Mouse (Mus musculus) CH12.LX (cell line): ENCODE results near the gene 1700008O03Rik. TPM values are rescaled to one million over a fixed set of nuclear protein-coding genes. Genes with fewer than 3 reads are reported as not detected.

Experiments used
- DNase-seq: peaks from one replicate; pipeline ENCODE4 v3.0.0-alpha.2; 2013; ENCODE audit errors: extremely low read depth
- H3K27ac ChIP-seq: 2 replicates; pipeline ENCODE4 v1.5.1; 2012; ENCODE audit warnings: low read depth, mild to moderate bottlenecking, control low read depth, moderate library complexity; ENCODE audit not compliant: insufficient read depth
- H3K27me3 ChIP-seq: replicated peaks from 2 replicates; pipeline ENCODE3; 2012; ENCODE audit warnings: inconsistent platforms
- H3K36me3 ChIP-seq, 2 experiments: replicated peaks in 1 of 2; 2 replicates each; pipeline versions ENCODE3 to v1.6.1; 2012; ENCODE audit warnings: inconsistent platforms in 1 of 2, low read length in 1 of 2, mild to moderate bottlenecking in 1 of 2, mixed read lengths in 1 of 2, moderate library complexity in 1 of 2; ENCODE audit not compliant: control insufficient read depth in 1 of 2, insufficient read depth in 1 of 2
- H3K4me1 ChIP-seq, 2 experiments: 2 replicates each; pipeline ENCODE4 v1.6.1; 2012; ENCODE audit warnings: inconsistent platforms in 1 of 2, moderate library complexity in 1 of 2; ENCODE audit not compliant: insufficient read depth in 2 of 2, control insufficient read depth in 1 of 2
- H3K4me2 ChIP-seq: 2 replicates; pipeline ENCODE4 v1.6.1; 2012; ENCODE audit warnings: low read depth, mild to moderate bottlenecking, control low read depth; ENCODE audit not compliant: poor library complexity, insufficient read depth, severe bottlenecking
- H3K4me3 ChIP-seq, 3 experiments: fragments of 150-350 bp in 1 of 3; sonication (generic) in 1 of 3; replicated peaks in 1 of 3; 2 replicates each; pipeline versions ENCODE3 to v1.5.1; 2011 to 2012; ENCODE audit warnings: low read depth in 2 of 3, low read length in 2 of 3, mild to moderate bottlenecking in 2 of 3, moderate library complexity in 2 of 3, control low read depth in 1 of 3, improper control_type of control experiment in 1 of 3, inconsistent platforms in 1 of 3, mixed read lengths in 1 of 3; ENCODE audit not compliant: poor library complexity in 1 of 3
- H3K79me2 ChIP-seq: replicated peaks from 2 replicates; pipeline ENCODE4 v1.6.1; 2012; ENCODE audit warnings: mild to moderate bottlenecking, moderate library complexity; ENCODE audit not compliant: control insufficient read depth, poor library complexity, insufficient read depth, severe bottlenecking; ENCODE audit errors: extremely low read depth
- H3K9ac ChIP-seq: 2 replicates; pipeline ENCODE4 v1.6.1; 2012; ENCODE audit warnings: low read depth, mild to moderate bottlenecking, control low read depth, moderate library complexity; ENCODE audit not compliant: insufficient read depth
- H3K9me3 ChIP-seq: replicated peaks from 2 replicates; pipeline ENCODE3; 2012; ENCODE audit warnings: low read length, inconsistent platforms, mixed read lengths
- CHD1 ChIP-seq: IDR thresholded peaks from 2 replicates; pipeline ENCODE4 v1.6.1; 2012; ENCODE audit warnings: low read depth, low read length, improper control_type of control experiment, inconsistent platforms
- CTCF ChIP-seq, 2 experiments: IDR thresholded peaks in 1 of 2; conservative IDR thresholded peaks in 1 of 2; 2 replicates each; pipeline ENCODE4 v1.5.1; 2011 to 2012; ENCODE audit warnings: low read depth in 2 of 2, low read length in 2 of 2, improper control_type of control experiment in 1 of 2, inconsistent platforms in 1 of 2, mild to moderate bottlenecking in 1 of 2, moderate library complexity in 1 of 2
- E2F4 ChIP-seq: IDR thresholded peaks from 2 replicates; pipeline ENCODE4 v1.6.1; 2011; ENCODE audit warnings: low read depth, low read length, improper control_type of control experiment; ENCODE audit not compliant: insufficient replicate concordance
- ETS1 ChIP-seq: conservative IDR thresholded peaks from 2 replicates; pipeline ENCODE4 v1.6.1; 2012; ENCODE audit warnings: low read depth, mild to moderate bottlenecking, inconsistent platforms, low read length, improper control_type of control experiment, moderate library complexity
- HCFC1 ChIP-seq: IDR thresholded peaks from 2 replicates; pipeline ENCODE4 v1.6.1; 2012; ENCODE audit warnings: low read depth, mild to moderate bottlenecking, inconsistent platforms, low read length, improper control_type of control experiment
- IRF4 ChIP-seq: IDR thresholded peaks from 2 replicates; pipeline ENCODE4 v1.6.1; 2014; ENCODE audit warnings: low read depth, mild to moderate bottlenecking, inconsistent platforms, low read length, improper control_type of control experiment
- JUN ChIP-seq: IDR thresholded peaks from 2 replicates; pipeline ENCODE4 v1.6.1; 2011; ENCODE audit warnings: low read depth, mild to moderate bottlenecking, low read length, improper control_type of control experiment, moderate library complexity; ENCODE audit not compliant: insufficient read depth
- MAFK ChIP-seq: IDR thresholded peaks from 2 replicates; pipeline ENCODE4 v1.6.1; 2011; ENCODE audit warnings: low read length, improper control_type of control experiment; ENCODE audit not compliant: insufficient replicate concordance
- MAZ ChIP-seq: IDR thresholded peaks from 2 replicates; pipeline ENCODE4 v1.6.1; 2012; ENCODE audit warnings: low read depth, mild to moderate bottlenecking, inconsistent platforms, low read length, improper control_type of control experiment, moderate library complexity
- MXI1 ChIP-seq: IDR thresholded peaks from 2 replicates; pipeline ENCODE4 v1.6.1; 2011; ENCODE audit warnings: mild to moderate bottlenecking, low read depth, low read length, improper control_type of control experiment
- RCOR1 ChIP-seq: conservative IDR thresholded peaks from 2 replicates; pipeline ENCODE4 v1.6.1; 2012; ENCODE audit warnings: low read depth, mild to moderate bottlenecking, inconsistent platforms, low read length, improper control_type of control experiment
- SMC3 ChIP-seq: IDR thresholded peaks from 2 replicates; pipeline ENCODE4 v1.6.1; 2011; ENCODE audit warnings: low read depth, low read length, improper control_type of control experiment
- UBTF ChIP-seq: IDR thresholded peaks from 2 replicates; pipeline ENCODE4 v1.6.1; 2012; ENCODE audit warnings: low read depth, mild to moderate bottlenecking, inconsistent platforms, low read length, improper control_type of control experiment, moderate library complexity
- ZC3H11A ChIP-seq: IDR thresholded peaks from 2 replicates; pipeline ENCODE4 v1.6.1; 2012; ENCODE audit warnings: low read depth, mild to moderate bottlenecking, inconsistent platforms, low read length, improper control_type of control experiment
- dilution Hi-C: fragments of 300-500 bp; cut with MboI; formaldehyde crosslinking; loops from 2 replicates; pipeline ENCODE4 v1.14.3; 2020; ENCODE audit warnings: low sequenced_read_pairs; ENCODE audit not compliant: extremely low pct_unique_long_range_greater_than_20kb, extremely low pct_ligation_motif_present
- in situ Hi-C: fragments of 300-500 bp; cut with MboI; formaldehyde crosslinking; loops from 3 replicates; pipeline ENCODE4 v1.14.3; 2019; ENCODE audit warnings: low sequenced_read_pairs, low pct_ligation_motif_present, low pct_unique_long_range_greater_than_20kb, mixed read lengths
- polyA plus RNA-seq: library from polyadenylated mRNA; unstranded; fragments of >175 nt; gene quantifications from 2 replicates; pipeline ENCODE4 v1.2.1, GENCODE M21; 2012; ENCODE audit warnings: low read depth; ENCODE audit not compliant: insufficient read length
- total RNA-seq, 2 experiments: library from RNA; depleted of rRNA; stranded (reverse); fragments of 300-350 nt in 1 of 2; fragments of >200 nt in 1 of 2; gene quantifications; 2 replicates each; pipeline ENCODE4 v1.2.3; 2012 to 2014

The 1700008O03Rik gene
- total and polyA plus RNA-seq, 3 experiments = 0.74 to 0.81 TPM; not detected in 1

DNA sequence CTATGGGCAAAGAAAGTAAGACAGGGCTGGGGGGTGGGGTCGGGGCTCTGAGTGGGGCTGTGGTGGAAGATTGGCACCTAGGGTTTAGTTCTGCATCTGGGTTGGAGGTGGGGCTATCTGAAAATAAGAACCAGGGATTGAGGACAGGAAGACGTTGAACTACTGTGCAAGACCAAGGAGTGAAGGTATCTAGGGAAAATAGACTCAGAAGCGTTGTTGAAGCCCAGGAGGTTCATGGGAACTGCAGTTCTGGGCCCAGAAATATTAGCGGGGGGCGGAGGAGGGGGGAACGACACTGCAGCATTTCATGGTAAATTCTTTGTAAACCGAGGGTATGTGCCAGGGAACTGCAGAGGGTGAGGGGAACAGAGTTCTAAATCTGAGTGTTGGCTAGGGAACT, 12.2 kb downstream of the 1700008O03Rik start:
- in situ Hi-C loops (no loop called here), dilution Hi-C loops (no loop called here)
- H3K79me2 ChIP-seq = no peaks in the 10 kb centered on the region
- peaks cover 4% of the 10 kb centered on the region for H3K9me3 ChIP-seq
- TF ChIP-seq MAZ = 0 out of 2 replicates have a peak, but pooled peaks have one; percentile 16
- no peak for TF ChIP-seq RCOR1
- peak; percentile 2; the same call in 1 of the 2 replicates for TF ChIP-seq MXI1
- no peak overlapping the region for H3K27ac ChIP-seq
- peak overlapping the region; percentile 20; the same call in 1 of the 2 replicates for H3K9ac ChIP-seq
- peak overlapping the region; percentile 79 for H3K4me2 ChIP-seq
- H3K36me3 ChIP-seq = no peaks in the 10 kb centered on the region
- peaks cover 26% of the 10 kb centered on the region for H3K27me3 ChIP-seq
- H3K4me3 ChIP-seq = peak overlapping the region; percentile 46 to 69 (median 68)
- DNase-seq = no peak
- peaks cover 0 to 21% of the 10 kb centered on the region in 2 experiments; a peak in 2 of 4 replicates for H3K4me1 ChIP-seq

DNA sequence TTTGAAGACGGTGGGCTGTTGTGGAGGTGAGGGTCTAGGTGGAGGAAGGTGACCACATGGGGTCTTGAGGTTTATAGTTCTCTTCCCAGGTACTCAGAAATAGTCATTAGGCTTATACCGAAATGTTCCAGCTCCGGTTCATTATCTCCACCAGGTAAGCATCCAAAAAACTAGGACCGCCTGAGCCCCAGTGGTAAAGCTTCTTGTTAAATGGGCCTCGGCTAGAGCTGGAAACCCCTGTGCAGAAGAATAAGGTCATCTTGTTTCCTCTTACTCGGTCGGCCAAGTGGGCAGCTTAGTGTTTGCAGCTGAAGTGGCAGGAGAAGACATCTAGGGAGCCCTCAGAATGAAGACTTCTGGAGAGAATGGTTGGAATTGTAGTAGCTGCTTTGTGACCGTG, 12.9 kb downstream of the 1700008O03Rik start:
- H3K79me2 ChIP-seq = no peaks in the 10 kb centered on the region
- in situ Hi-C loops (no loop called here), dilution Hi-C loops (no loop called here)
- peaks cover 4% of the 10 kb centered on the region for H3K9me3 ChIP-seq
- DNase-seq = no peak
- H3K36me3 ChIP-seq = no peaks in the 10 kb centered on the region
- no peak overlapping the region for H3K4me2 ChIP-seq
- peaks cover 21% of the 10 kb centered on the region for H3K27me3 ChIP-seq
- H3K9ac ChIP-seq = no peak overlapping the region
- H3K27ac ChIP-seq = no peak overlapping the region
- peaks cover 0 to 21% of the 10 kb centered on the region in 2 experiments; a peak in 2 of 4 replicates for H3K4me1 ChIP-seq
- TF ChIP-seq E2F4 (no peak), MAFK (no peak), ZC3H11A (no peak), CHD1 (no peak), SMC3 (no peak), CTCF (conservative IDR thresholded peaks at IDR 0.05 in 1 of 2, IDR thresholded peaks at IDR 0.05 in 1 of 2; ENCODE audit: low read depth in 2 of 2, low read length in 2 of 2) (no peak), IRF4 (no peak), HCFC1 (no peak), ETS1 (no peak), MXI1 (no peak), UBTF (no peak), JUN (no peak)
- no peak overlapping the region for H3K4me3 ChIP-seq
